Mouse (Mus musculus) intestine, postnatal 0 days (tissue): Measurements from ENCODE around the gene Id2. TPM values are rescaled to one million over a fixed set of nuclear protein-coding genes. Genes with fewer than 3 reads are reported as not detected.

Experiments used
- ATAC-seq: fragments of 200-750 bp; cut with Nextera tagmentation; 2 replicates; pipeline ENCODE4 v1.8.0; 2017; ENCODE audit warnings: mild to moderate bottlenecking, moderate TSS enrichment, moderate library complexity
- H3K27ac ChIP-seq: fragments of 300-500 bp; sonication (generic); 2 replicates; pipeline ENCODE4 v1.5.1; 2014; ENCODE audit warnings: mild to moderate bottlenecking, low read depth, low read length, moderate library complexity
- H3K27me3 ChIP-seq: fragments of 300-500 bp; sonication (generic); replicated peaks from 2 replicates; pipeline ENCODE4 v1.6.1; 2014; ENCODE audit warnings: low read length, mixed read lengths; ENCODE audit not compliant: control insufficient read depth, insufficient read depth
- H3K36me3 ChIP-seq: fragments of 300-500 bp; sonication (generic); 2 replicates; pipeline ENCODE4 v1.6.1; 2014; ENCODE audit warnings: mild to moderate bottlenecking, moderate library complexity; ENCODE audit not compliant: control insufficient read depth, insufficient read depth
- H3K4me1 ChIP-seq: fragments of 300-500 bp; sonication (generic); replicated peaks from 2 replicates; pipeline ENCODE4 v1.6.1; 2014; ENCODE audit warnings: antibody characterized with exemption, low read length, mixed read lengths; ENCODE audit not compliant: control insufficient read depth, insufficient read depth
- H3K4me2 ChIP-seq: fragments of 300-500 bp; sonication (generic); replicated peaks from 2 replicates; pipeline ENCODE4 v1.6.1; 2014; ENCODE audit warnings: low read depth, mild to moderate bottlenecking, moderate library complexity
- H3K4me3 ChIP-seq: fragments of 300-500 bp; sonication (generic); 2 replicates; pipeline ENCODE4 v1.5.1; 2014; ENCODE audit warnings: low read depth, low read length
- H3K9ac ChIP-seq: fragments of 300-500 bp; sonication (generic); 2 replicates; pipeline ENCODE4 v1.6.1; 2014; ENCODE audit warnings: mild to moderate bottlenecking, low read depth, low read length
- H3K9me3 ChIP-seq: fragments of 300-500 bp; sonication (generic); 2 replicates; pipeline ENCODE4 v1.6.1; 2016; ENCODE audit warnings: mixed run types; ENCODE audit not compliant: control insufficient read depth
- CTCF ChIP-seq: sonication (generic); IDR thresholded peaks from 2 replicates; pipeline ENCODE4 v1.5.1; 2016; ENCODE audit warnings: low read depth, mild to moderate bottlenecking, control low read depth, antibody characterized with exemption, moderate library complexity
- WGBS: fragments of 180-500 bp; shearing (Covaris S2); extraction: QIAGEN DNeasy Blood & Tissue Kit; methylation state at CpG from one replicate; pipeline ENCODE4 v1.1.7; 2014; 5-methylcytosine and 5-hydroxymethylcytosine counted together
- polyA plus RNA-seq: library from polyadenylated mRNA; unstranded; fragments of >200 nt; fragmentation: Nextera tagmentation; extraction: Ambion mirVana; gene quantifications from 2 replicates; pipeline ENCODE4 v1.2.1, GENCODE M21; 2015

Gene Id2
- polyA plus RNA-seq, result 313 and 344 TPM in 2 replicates

DNA sequence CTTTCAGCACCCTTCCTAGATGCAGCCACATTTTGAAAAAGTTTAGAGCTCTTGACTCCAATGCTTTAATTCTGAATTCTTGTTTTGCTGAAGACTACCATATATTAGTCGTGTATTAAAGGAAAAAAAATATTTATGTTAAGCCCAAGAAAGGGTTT is at the start of gene Id2:
Gene Id2 (minus strand): TSS at position 89 of the 158 bp plus-strand sequence.
- peak within 1 kb of the TSS; percentile 78 for H3K4me3 ChIP-seq
- peak within 1 kb of the TSS; percentile 96 for H3K4me2 ChIP-seq
- no peaks in the 10 kb centered on the region for H3K9me3 ChIP-seq
- no peak for TF ChIP-seq CTCF
- H3K27ac ChIP-seq, result peak within 1 kb of the TSS; percentile 96
- peak within 1 kb of the TSS; percentile 64 for H3K9ac ChIP-seq
- no peaks in the 10 kb centered on the region; the same call in 1 of the 2 replicates for H3K4me1 ChIP-seq
- whole genome bisulfite sequencing, result 2% methylated on average over 1 of the region's 1 CpGs
- ATAC-seq, result no peak
- no peaks in the 10 kb centered on the region for H3K36me3 ChIP-seq
- no peaks in the 10 kb centered on the region for H3K27me3 ChIP-seq

DNA sequence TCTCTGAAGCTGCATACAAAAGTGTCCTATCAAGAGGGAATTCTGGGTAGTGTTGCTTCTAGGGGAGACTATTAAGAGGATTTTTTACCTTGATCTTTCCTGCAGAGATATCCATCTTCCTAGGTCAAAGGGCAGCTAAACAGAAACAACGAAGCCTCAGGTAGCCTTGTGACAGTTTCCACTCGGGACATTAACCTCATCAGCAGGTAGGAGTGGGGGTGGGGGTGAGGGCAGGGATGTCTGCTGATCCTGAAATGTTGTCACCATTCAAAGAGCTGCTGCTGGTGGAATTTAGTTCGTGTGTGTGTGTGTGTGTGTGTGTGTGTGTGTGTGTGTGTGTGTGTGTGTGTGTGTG is 48.4 kb upstream of the Id2 start:
- H3K27me3 ChIP-seq, result no peaks in the 10 kb centered on the region
- peak overlapping the region; percentile 30; the same call in 1 of the 2 replicates for H3K27ac ChIP-seq
- no peak overlapping the region for H3K4me2 ChIP-seq
- 10% methylated on average over 3 of the region's 3 CpGs for WGBS
- peak; percentile 68 for ATAC-seq
- H3K9ac ChIP-seq, result no peak overlapping the region
- H3K36me3 ChIP-seq, result no peaks in the 10 kb centered on the region
- H3K4me1 ChIP-seq, result no peaks in the 10 kb centered on the region; the same call in 1 of the 2 replicates
- no peak overlapping the region for H3K4me3 ChIP-seq
- no peaks in the 10 kb centered on the region for H3K9me3 ChIP-seq
- TF ChIP-seq CTCF, result no peak

DNA sequence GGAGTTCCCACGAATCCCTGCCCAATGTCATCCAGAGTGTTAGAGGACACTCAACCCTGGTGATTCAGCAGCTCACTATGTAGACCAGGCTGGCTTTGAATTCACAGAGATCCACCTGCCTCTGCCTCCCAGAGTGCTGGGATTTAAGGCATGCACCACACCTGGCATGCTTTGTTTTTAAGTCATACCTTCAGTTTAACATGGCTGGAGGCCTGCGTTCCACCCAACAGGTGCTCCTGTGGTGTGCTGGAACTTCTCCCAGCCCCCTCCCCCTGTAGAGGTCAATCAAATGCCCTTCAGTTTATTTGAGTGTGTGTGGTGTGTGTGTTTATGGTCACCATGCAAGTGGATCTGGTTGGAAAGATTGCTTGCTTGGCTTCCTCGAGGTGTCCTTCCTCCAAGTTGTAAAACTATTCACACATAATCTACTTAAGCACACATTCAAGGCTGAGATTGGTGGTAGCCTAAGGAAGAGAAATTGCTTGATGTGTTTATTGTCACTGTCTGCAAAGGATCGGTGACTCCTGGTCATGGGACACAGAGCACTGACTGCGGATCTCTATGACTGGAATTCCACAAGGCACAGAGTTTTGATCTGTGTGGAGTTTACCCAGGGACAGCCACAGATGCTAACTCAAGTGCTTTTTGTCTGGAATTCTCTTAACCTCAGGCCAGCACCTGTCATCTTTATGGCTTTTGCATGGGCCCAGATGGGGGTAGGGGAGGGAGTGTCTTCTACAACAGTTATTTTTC is 47.8 kb upstream of the Id2 start:
- no peaks in the 10 kb centered on the region for H3K36me3 ChIP-seq
- H3K9me3 ChIP-seq, result no peaks in the 10 kb centered on the region
- ATAC-seq, result peak; percentile 81

GRCm38 (mm10) chr12:25143492-25143891 is 46.6 kb upstream of the Id2 start:
- Histone ChIP-seq H3K27me3 (no peaks in the 10 kb centered on the region), H3K36me3 (no peaks in the 10 kb centered on the region), H3K4me2 (no peak overlapping the region), H3K9ac (no peak overlapping the region), H3K9me3 (no peaks in the 10 kb centered on the region), H3K27ac (no peak overlapping the region), H3K4me1 (no peaks in the 10 kb centered on the region; the same call in 1 of the 2 replicates), H3K4me3 (no peak overlapping the region)
- WGBS, result 48% methylated on average over 2 of the region's 2 CpGs
- TF ChIP-seq CTCF, result no peak
- ATAC-seq, result no peak

More for the DNA sequence above, 47.8 kb upstream of the Id2 start:
- no peaks in the 10 kb centered on the region; the same call in 1 of the 2 replicates for H3K4me1 ChIP-seq
- no peak overlapping the region for H3K4me2 ChIP-seq
- H3K27ac ChIP-seq, result peak overlapping the region; percentile 30
- no peak overlapping the region for H3K4me3 ChIP-seq
- H3K9ac ChIP-seq, result no peak overlapping the region
- 37% methylated on average over 5 of the region's 5 CpGs for WGBS
- no peaks in the 10 kb centered on the region for H3K27me3 ChIP-seq
- TF ChIP-seq CTCF, result no peak

DNA sequence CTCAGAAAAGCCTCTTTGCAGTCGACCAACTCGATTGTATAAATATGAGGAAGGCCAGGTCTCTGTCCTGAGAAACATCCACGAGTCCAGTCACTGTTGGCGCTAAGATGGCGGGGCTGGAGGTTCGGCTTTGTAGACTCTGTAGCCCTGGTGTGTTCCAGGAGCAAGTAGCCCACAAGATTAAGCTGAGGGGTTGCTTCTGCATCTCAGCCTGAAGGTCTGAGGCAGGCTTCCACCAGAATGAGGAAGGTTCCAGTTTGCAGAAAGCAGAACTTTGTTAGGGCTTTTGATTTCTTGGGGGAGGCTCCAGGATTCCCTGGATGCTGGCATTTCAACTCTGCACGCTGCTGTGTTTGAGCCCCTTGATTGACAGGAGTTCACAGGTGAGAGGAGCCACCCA is 45.3 kb upstream of the Id2 start:
- Histone ChIP-seq H3K4me2 (no peak overlapping the region), H3K9me3 (no peaks in the 10 kb centered on the region), H3K36me3 (no peaks in the 10 kb centered on the region), H3K27me3 (no peaks in the 10 kb centered on the region), H3K4me3 (no peak overlapping the region), H3K9ac (no peak overlapping the region), H3K4me1 (no peaks in the 10 kb centered on the region), H3K27ac (no peak overlapping the region)
- WGBS, result 74% methylated on average over 7 of the region's 7 CpGs
- TF ChIP-seq CTCF, result no peak
- no peak for ATAC-seq

- 0 out of 2 replicates have a peak, but pooled peaks have one; percentile 3 for TF ChIP-seq CTCF
- H3K4me3 ChIP-seq, result no peak overlapping the region
- H3K27me3 ChIP-seq, result no peaks in the 10 kb centered on the region
- ATAC-seq, result no peak
- H3K27ac ChIP-seq, result no peak overlapping the region
- H3K9me3 ChIP-seq, result no peaks in the 10 kb centered on the region
- H3K4me1 ChIP-seq, result no peaks in the 10 kb centered on the region
- no peaks in the 10 kb centered on the region for H3K36me3 ChIP-seq
- H3K9ac ChIP-seq, result no peak overlapping the region
- no peak overlapping the region for H3K4me2 ChIP-seq
- 58% methylated on average over 7 of the region's 7 CpGs for WGBS
Measured at GRCm38 (mm10) chr12:25141311-25141710, 44.4 kb upstream of the Id2 start.

DNA sequence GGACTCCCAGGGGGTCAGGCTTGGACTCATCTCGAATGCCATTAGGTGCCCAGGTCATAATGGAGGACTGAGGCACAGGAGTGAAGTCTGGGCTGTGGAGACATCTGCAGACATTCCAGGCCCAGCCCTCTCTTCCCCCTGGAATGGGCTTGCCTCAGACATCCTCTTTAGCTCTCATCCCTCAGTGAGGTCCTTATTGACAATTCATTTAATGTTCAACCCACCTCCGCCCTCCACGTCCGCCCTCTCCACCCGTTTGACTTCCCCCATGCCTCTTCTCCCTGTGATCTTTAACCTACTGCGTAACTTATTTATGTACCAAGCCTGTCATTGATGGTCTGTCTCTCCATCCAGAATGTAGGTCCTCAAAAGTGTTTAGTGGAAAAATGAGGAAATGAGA is 43.2 kb upstream of the Id2 start:
- no peak overlapping the region for H3K4me3 ChIP-seq
- H3K27ac ChIP-seq, result no peak overlapping the region
- no peak for TF ChIP-seq CTCF
- no peak overlapping the region for H3K9ac ChIP-seq
- H3K4me2 ChIP-seq, result no peak overlapping the region
- H3K9me3 ChIP-seq, result no peaks in the 10 kb centered on the region
- no peaks in the 10 kb centered on the region for H3K4me1 ChIP-seq
- ATAC-seq, result no peak
- no peaks in the 10 kb centered on the region for H3K27me3 ChIP-seq
- WGBS, result 44% methylated on average over 6 of the region's 6 CpGs
- H3K36me3 ChIP-seq, result no peaks in the 10 kb centered on the region
